Mouse (Mus musculus): ENCODE data around the gene Syt9. TPM values are rescaled to one million over a fixed set of nuclear protein-coding genes. Genes with fewer than 3 reads are reported as not detected.

The Syt9 gene
- polyA plus RNA-seq (2012; rRNA removed): 0.13 and 0.16 TPM in 2 replicates

GRCm38 (mm10) chr7:107370232-107371125 is at the start of gene Syt9:
Gene Syt9, plus strand, starts transcription at chr7:107370728.

GRCm38 (mm10) chr7:107567261-107567671 is 196.7 kb downstream of the Syt9 start, which contains the start of gene Olfml1:
Gene Olfml1, plus strand, starts transcription at chr7:107567446.

GRCm38 (mm10) chr7:107594857-107595402 is 224.4 kb downstream of the Syt9 start, which contains the start of gene Ppfibp2:
Gene Ppfibp2, plus strand, starts transcription at chr7:107595207.

Other genes with a start within 250 kb of the Syt9 start
- gene Olfr715, start 239.6 kb upstream of the Syt9 start, polyA plus RNA-seq (2012; rRNA removed): not detected in 2 replicates
- gene Olfr716, start 232.4 kb upstream of the Syt9 start, polyA plus RNA-seq (2012; rRNA removed): not detected in 2 replicates
- gene Nlrp14, start 203.7 kb upstream of the Syt9 start, polyA plus RNA-seq (2012; rRNA removed): not detected in 2 replicates
- gene Rbmxl2, start 161.3 kb upstream of the Syt9 start, polyA plus RNA-seq (2012; rRNA removed): not detected in 2 replicates
- 0.46 and 1.2 TPM in 2 replicates for gene Olfml1, start 196.7 kb downstream of the Syt9 start, polyA plus RNA-seq (2012; rRNA removed)
- gene Ppfibp2, start 224.5 kb downstream of the Syt9 start, polyA plus RNA-seq (2012; rRNA removed): 6.3 and 8.4 TPM in 2 replicates